Mouse (Mus musculus) erythroblast, embryonic 14.5 days (primary cell): ENCODE measurements around the gene Slco1a6. TPM values are rescaled to one million over a fixed set of nuclear protein-coding genes. Genes with fewer than 3 reads are reported as not detected.

Source experiments
- H3K27me3 ChIP-seq: 2 replicates; pipeline ENCODE4 v1.6.1; 2012; ENCODE audit warnings: inconsistent platforms; ENCODE audit not compliant: control insufficient read depth
- H3K36me3 ChIP-seq: 2 replicates; pipeline ENCODE4 v1.6.1; 2012; ENCODE audit warnings: mild to moderate bottlenecking, inconsistent platforms; ENCODE audit not compliant: control insufficient read depth
- H3K4me1 ChIP-seq: 2 replicates; pipeline ENCODE4 v1.6.1; 2012; ENCODE audit warnings: inconsistent platforms; ENCODE audit not compliant: control insufficient read depth
- H3K4me3 ChIP-seq: replicated peaks from 2 replicates; pipeline ENCODE3; 2012; ENCODE audit warnings: moderate library complexity, mild to moderate bottlenecking, inconsistent platforms
- H3K9me3 ChIP-seq: 2 replicates; pipeline ENCODE4 v1.6.1; 2012; ENCODE audit warnings: low read length, inconsistent platforms, mixed read lengths; ENCODE audit not compliant: control insufficient read depth
- GATA1 ChIP-seq: IDR thresholded peaks from 2 replicates; pipeline ENCODE4 v1.6.1; 2012; ENCODE audit warnings: low read length, inconsistent platforms, mixed read lengths
- TAL1 ChIP-seq: IDR thresholded peaks from 3 replicates; pipeline ENCODE4 v1.6.1; 2012; ENCODE audit warnings: low read length, inconsistent platforms, mixed read lengths
- polyA plus RNA-seq: library from polyadenylated mRNA; stranded (reverse); fragments of >175 nt; gene quantifications from 2 replicates; pipeline ENCODE4 v1.2.3, GENCODE M21; 2012

The Slco1a6 gene
- polyA plus RNA-seq, 1 experiment, result not detected

- H3K36me3 ChIP-seq, result no peaks in the 10 kb centered on the region
- H3K4me3 ChIP-seq, result no peak overlapping the region
- H3K27me3 ChIP-seq, result no peaks in the 10 kb centered on the region
- no peaks in the 10 kb centered on the region for H3K4me1 ChIP-seq
- TF ChIP-seq TAL1 (no peak), GATA1 (no peak)
- no peaks in the 10 kb centered on the region for H3K9me3 ChIP-seq
Observed at GRCm38 (mm10) chr6:142045746-142046145, 162.6 kb downstream of the Slco1a6 start.

- no peaks in the 10 kb centered on the region for H3K9me3 ChIP-seq
- no peaks in the 10 kb centered on the region for H3K27me3 ChIP-seq
- H3K4me1 ChIP-seq, result no peaks in the 10 kb centered on the region
- no peaks in the 10 kb centered on the region for H3K36me3 ChIP-seq
- TF ChIP-seq TAL1, result no peak
- no peak for TF ChIP-seq GATA1
- H3K4me3 ChIP-seq, result no peak overlapping the region
Observed at GRCm38 (mm10) chr6:142041896-142042295, 166.4 kb downstream of the Slco1a6 start.

GRCm38 (mm10) chr6:142040306-142041175, 167.8 kb downstream of the Slco1a6 start:
- H3K4me1 ChIP-seq, result no peaks in the 10 kb centered on the region
- H3K4me3 ChIP-seq, result no peak overlapping the region
- no peak for TF ChIP-seq TAL1
- no peak for TF ChIP-seq GATA1
- H3K27me3 ChIP-seq, result no peaks in the 10 kb centered on the region
- no peaks in the 10 kb centered on the region for H3K9me3 ChIP-seq
- H3K36me3 ChIP-seq, result no peaks in the 10 kb centered on the region

- TF ChIP-seq TAL1, result no peak
- no peak for TF ChIP-seq GATA1
- Histone ChIP-seq H3K4me1 (no peaks in the 10 kb centered on the region), H3K4me3 (no peak overlapping the region), H3K9me3 (no peaks in the 10 kb centered on the region), H3K36me3 (no peaks in the 10 kb centered on the region), H3K27me3 (no peaks in the 10 kb centered on the region)
Observed at GRCm38 (mm10) chr6:142035771-142036170, 172.6 kb downstream of the Slco1a6 start.

Other genes starting within 250 kb of the Slco1a6 start
- gene Gm6614, start 197.1 kb downstream of the Slco1a6 start, polyA plus RNA-seq, result not detected in 2 replicates
- gene Iapp, start 89.9 kb upstream of the Slco1a6 start, polyA plus RNA-seq, result not detected in 2 replicates
- not detected in 2 replicates for gene Slco1a5, start 114.5 kb upstream of the Slco1a6 start, polyA plus RNA-seq
- 0.01 and 0.04 TPM in 2 replicates for gene Pyroxd1, start 137.1 kb upstream of the Slco1a6 start, polyA plus RNA-seq
- 0.16 and 0.25 TPM in 2 replicates for gene Recql, start 178.6 kb upstream of the Slco1a6 start, polyA plus RNA-seq
- 2.0 and 2.1 TPM in 2 replicates for gene Golt1b, start 178.7 kb upstream of the Slco1a6 start, polyA plus RNA-seq
- 0.02 TPM in 1 of 2 replicates, not detected in the other for gene Spx, start 204.9 kb upstream of the Slco1a6 start, polyA plus RNA-seq